Mouse (Mus musculus) midbrain, embryonic 10.5 days (tissue): ENCODE results near the gene Ptgds. TPM values are rescaled to one million over a fixed set of nuclear protein-coding genes. Genes with fewer than 3 reads are reported as not detected.
A peak's percentile ranks its signal among the peaks of the same experiment; 100 is the strongest.

ENCODE experiments used
- DNase-seq: peaks from one replicate; pipeline ENCODE4 v3.0.0-alpha.2; 2017; ENCODE audit warnings: low spot score
- H3K27ac ChIP-seq: fragments of 300-500 bp; sonication (generic); replicated peaks from 2 replicates; pipeline ENCODE4 v1.5.1; 2016; ENCODE audit warnings: mild to moderate bottlenecking
- H3K27me3 ChIP-seq: fragments of 300-500 bp; sonication (generic); 2 replicates; pipeline ENCODE4 v1.6.1; 2016; ENCODE audit warnings: low read depth, mild to moderate bottlenecking; ENCODE audit not compliant: poor library complexity, severe bottlenecking
- H3K36me3 ChIP-seq: fragments of 300-500 bp; sonication (generic); 2 replicates; pipeline ENCODE4 v1.6.1; 2016; ENCODE audit warnings: mild to moderate bottlenecking, moderate library complexity
- H3K4me1 ChIP-seq: fragments of 300-500 bp; sonication (generic); 2 replicates; pipeline ENCODE4 v1.6.1; 2016
- H3K4me3 ChIP-seq: fragments of 300-500 bp; sonication (generic); 2 replicates; pipeline ENCODE4 v1.5.1; 2016; ENCODE audit warnings: mild to moderate bottlenecking, moderate library complexity
- H3K9me3 ChIP-seq: fragments of 300-500 bp; sonication (generic); replicated peaks from 2 replicates; pipeline ENCODE4 v1.6.1; 2016; ENCODE audit warnings: mild to moderate bottlenecking
- WGBS: fragments of 180-500 bp; shearing (Covaris S2); methylation state at CpG from one replicate; pipeline ENCODE4 v1.1.7; 2016; 5-methylcytosine and 5-hydroxymethylcytosine counted together
- polyA plus RNA-seq: library from polyadenylated mRNA; unstranded; fragments of >200 nt; fragmentation: Nextera tagmentation; extraction: Ambion mirVana; gene quantifications from 2 replicates; pipeline ENCODE4 v1.2.1, GENCODE M21; 2016

Ptgds gene
- polyA plus RNA-seq, 1 experiment from 2014 or later: not detected

- no peak for DNase-seq
- Histone ChIP-seq H3K4me3 (no peak overlapping the region), H3K27ac (no peak overlapping the region), H3K27me3 (no peaks in the 10 kb centered on the region), H3K36me3 (peaks cover 9% of the 10 kb centered on the region), H3K9me3 (no peaks in the 10 kb centered on the region), H3K4me1 (peaks cover 31% of the 10 kb centered on the region)
- WGBS: 65% methylated on average over 6 of the region's 6 CpGs
Measured at GRCm38 (mm10) chr2:25497846-25498575, 28.2 kb upstream of the Ptgds start.

- Histone ChIP-seq H3K27ac (no peak overlapping the region), H3K4me3 (no peak overlapping the region), H3K27me3 (no peaks in the 10 kb centered on the region), H3K36me3 (no peaks in the 10 kb centered on the region), H3K9me3 (no peaks in the 10 kb centered on the region), H3K4me1 (peaks cover 20% of the 10 kb centered on the region)
- DNase-seq: peak; percentile 24
- 44% methylated on average over 4 of the region's 4 CpGs for WGBS
Measured at GRCm38 (mm10) chr2:25496462-25496861, 26.6 kb upstream of the Ptgds start.

- no peaks in the 10 kb centered on the region for H3K27me3 ChIP-seq
- peaks cover 7% of the 10 kb centered on the region; the same call in 1 of the 2 replicates for H3K4me1 ChIP-seq
- H3K27ac ChIP-seq: no peak within 1 kb of the TSS
- H3K4me3 ChIP-seq: no peak within 1 kb of the TSS
- H3K36me3 ChIP-seq: no peaks in the 10 kb centered on the region
- DNase-seq: no peak
- 89% methylated on average over 5 of the region's 5 CpGs for WGBS
- H3K9me3 ChIP-seq: no peaks in the 10 kb centered on the region
Measured at GRCm38 (mm10) chr2:25493476-25493961, 23.7 kb upstream of the Ptgds start, which contains the start of gene Lcn12. Gene Lcn12 (minus strand): TSS chr2:25493911.

GRCm38 (mm10) chr2:25492988-25493387 lies 23.1 kb upstream of the Ptgds start:
- no peak overlapping the region for H3K27ac ChIP-seq
- H3K4me1 ChIP-seq: 0 out of 2 replicates have a peak, but pooled peaks cover 4% of the 10 kb centered on the region
- no peaks in the 10 kb centered on the region for H3K9me3 ChIP-seq
- no peak overlapping the region for H3K4me3 ChIP-seq
- H3K36me3 ChIP-seq: no peaks in the 10 kb centered on the region
- DNase-seq: no peak
- H3K27me3 ChIP-seq: no peaks in the 10 kb centered on the region
- 83% methylated on average over 5 of the region's 5 CpGs for WGBS

GRCm38 (mm10) chr2:25488671-25489068 lies 18.8 kb upstream of the Ptgds start:
- no peaks in the 10 kb centered on the region for H3K27me3 ChIP-seq
- no peak overlapping the region for H3K27ac ChIP-seq
- 0 out of 2 replicates have a peak, but pooled peaks cover 6% of the 10 kb centered on the region for H3K4me1 ChIP-seq
- no peak overlapping the region for H3K4me3 ChIP-seq
- WGBS: 83% methylated on average over 7 of the region's 7 CpGs
- H3K9me3 ChIP-seq: no peaks in the 10 kb centered on the region
- no peak for DNase-seq
- H3K36me3 ChIP-seq: no peaks in the 10 kb centered on the region

- 78% methylated on average over 6 of the region's 6 CpGs for WGBS
- 0 out of 2 replicates have a peak, but pooled peaks cover 6% of the 10 kb centered on the region for H3K4me1 ChIP-seq
Measured at GRCm38 (mm10) chr2:25487965-25488670, 18.3 kb upstream of the Ptgds start.

GRCm38 (mm10) chr2:25484901-25485647 lies 15.2 kb upstream of the Ptgds start:
- no peaks in the 10 kb centered on the region for H3K27me3 ChIP-seq
- DNase-seq: no peak

More at GRCm38 (mm10) chr2:25487965-25488670, 18.3 kb upstream of the Ptgds start:
- Histone ChIP-seq H3K27ac (no peak overlapping the region), H3K36me3 (no peaks in the 10 kb centered on the region), H3K27me3 (no peaks in the 10 kb centered on the region), H3K9me3 (no peaks in the 10 kb centered on the region), H3K4me3 (no peak overlapping the region)
- DNase-seq: no peak

GRCm38 (mm10) chr2:25482969-25483368 lies 13.1 kb upstream of the Ptgds start:
- H3K36me3 ChIP-seq: no peaks in the 10 kb centered on the region
- no peak overlapping the region for H3K27ac ChIP-seq
- no peaks in the 10 kb centered on the region for H3K9me3 ChIP-seq
- H3K4me3 ChIP-seq: no peak overlapping the region
- peak; percentile 36 for DNase-seq
- H3K4me1 ChIP-seq: 0 out of 2 replicates have a peak, but pooled peaks cover 6% of the 10 kb centered on the region
- 30% methylated on average over 7 of the region's 7 CpGs for WGBS
- H3K27me3 ChIP-seq: no peaks in the 10 kb centered on the region

More at GRCm38 (mm10) chr2:25484901-25485647, 15.2 kb upstream of the Ptgds start:
- 75% methylated on average over 11 of the region's 11 CpGs for WGBS
- 0 out of 2 replicates have a peak, but pooled peaks cover 6% of the 10 kb centered on the region for H3K4me1 ChIP-seq
- H3K27ac ChIP-seq: no peak overlapping the region
- no peak overlapping the region for H3K4me3 ChIP-seq
- H3K36me3 ChIP-seq: no peaks in the 10 kb centered on the region
- no peaks in the 10 kb centered on the region for H3K9me3 ChIP-seq

- Histone ChIP-seq H3K9me3 (no peaks in the 10 kb centered on the region), H3K4me3 (no peak overlapping the region), H3K36me3 (no peaks in the 10 kb centered on the region), H3K27me3 (no peaks in the 10 kb centered on the region), H3K4me1 (0 out of 2 replicates have a peak, but pooled peaks cover 6% of the 10 kb centered on the region), H3K27ac (no peak overlapping the region)
- WGBS: 83% methylated on average over 1 of the region's 1 CpGs
- DNase-seq: no peak
Measured at GRCm38 (mm10) chr2:25480541-25480940, 10.7 kb upstream of the Ptgds start.

GRCm38 (mm10) chr2:25479551-25480311 lies 9.9 kb upstream of the Ptgds start:
- no peak overlapping the region for H3K27ac ChIP-seq
- no peak for DNase-seq
- H3K9me3 ChIP-seq: no peaks in the 10 kb centered on the region
- no peaks in the 10 kb centered on the region for H3K27me3 ChIP-seq
- WGBS: 80% methylated on average over 10 of the region's 10 CpGs
- no peaks in the 10 kb centered on the region for H3K4me1 ChIP-seq
- no peak overlapping the region for H3K4me3 ChIP-seq
- no peaks in the 10 kb centered on the region for H3K36me3 ChIP-seq

GRCm38 (mm10) chr2:25477967-25478675 lies 8.3 kb upstream of the Ptgds start:
- Histone ChIP-seq H3K27me3 (no peaks in the 10 kb centered on the region), H3K36me3 (no peaks in the 10 kb centered on the region), H3K27ac (no peak overlapping the region), H3K9me3 (no peaks in the 10 kb centered on the region), H3K4me1 (no peaks in the 10 kb centered on the region), H3K4me3 (no peak overlapping the region)
- DNase-seq: no peak
- WGBS: 89% methylated on average over 3 of the region's 3 CpGs
